Mouse (Mus musculus) limb, embryonic 13.5 days (tissue): Measurements from ENCODE around the gene Hist2h2aa2. TPM values are rescaled to one million over a fixed set of nuclear protein-coding genes. Genes with fewer than 3 reads are reported as not detected.
"Not testable (repeated sequence)": the region's sequence is repeated elsewhere in the genome, so short reads cannot be mapped to it uniquely, and the experiment has no call there.

Source experiments
- ATAC-seq: fragments of 200-750 bp; cut with Nextera tagmentation; 2 replicates; pipeline ENCODE4 v1.8.0; 2017; ENCODE audit warnings: low read depth, moderate number of reproducible peaks, moderate TSS enrichment; ENCODE audit not compliant: low FRiP score
- H3K27ac ChIP-seq: fragments of 300-500 bp; sonication (generic); 2 replicates; pipeline ENCODE4 v1.5.1; 2015; ENCODE audit warnings: inconsistent platforms, mild to moderate bottlenecking, moderate library complexity
- H3K27me3 ChIP-seq: fragments of 300-500 bp; sonication (generic); 2 replicates; pipeline ENCODE4 v1.6.1; 2015; ENCODE audit warnings: mild to moderate bottlenecking, inconsistent platforms
- H3K36me3 ChIP-seq: fragments of 300-500 bp; sonication (generic); 2 replicates; pipeline ENCODE4 v1.6.1; 2015; ENCODE audit warnings: inconsistent platforms, mild to moderate bottlenecking, moderate library complexity
- H3K4me1 ChIP-seq: fragments of 300-500 bp; sonication (generic); 2 replicates; pipeline ENCODE4 v1.6.1; 2015; ENCODE audit warnings: inconsistent platforms
- H3K4me2 ChIP-seq: fragments of 300-500 bp; sonication (generic); replicated peaks from 2 replicates; pipeline ENCODE4 v1.6.1; 2015; ENCODE audit warnings: inconsistent platforms, mild to moderate bottlenecking, moderate library complexity
- H3K4me3 ChIP-seq: fragments of 300-500 bp; sonication (generic); 2 replicates; pipeline ENCODE4 v1.5.1; 2015; ENCODE audit warnings: moderate library complexity, mild to moderate bottlenecking, inconsistent platforms
- H3K9ac ChIP-seq: fragments of 300-500 bp; sonication (generic); 2 replicates; pipeline ENCODE4 v1.6.1; 2015; ENCODE audit warnings: mild to moderate bottlenecking, inconsistent platforms
- H3K9me3 ChIP-seq: fragments of 300-500 bp; sonication (generic); 2 replicates; pipeline ENCODE4 v1.6.1; 2016; ENCODE audit warnings: inconsistent platforms
- WGBS: fragments of 180-500 bp; shearing (Covaris S2); methylation state at CpG from one replicate; pipeline ENCODE4 v1.1.7; 2015; 5-methylcytosine and 5-hydroxymethylcytosine counted together
- polyA plus RNA-seq: library from polyadenylated mRNA; unstranded; fragments of >200 nt; fragmentation: Nextera tagmentation; extraction: Ambion mirVana; gene quantifications from 2 replicates; pipeline ENCODE4 v1.2.1, GENCODE M21; 2015

Hist2h2aa2 gene
- polyA plus RNA-seq, 1 experiment from 2014 or later: 48.0 TPM

- Histone ChIP-seq H3K4me3 (peak overlapping the region; percentile 28), H3K36me3 (no peaks in the 10 kb centered on the region), H3K27ac (peak overlapping the region; percentile 85), H3K4me2 (peak overlapping the region; percentile 52), H3K9me3 (no peaks in the 10 kb centered on the region), H3K27me3 (no peaks in the 10 kb centered on the region), H3K9ac (peak overlapping the region; percentile 61), H3K4me1 (peaks cover 36% of the 10 kb centered on the region)
- 82% methylated on average over 9 of the region's 9 CpGs for WGBS
- no peak for ATAC-seq
These were observed 722 bp upstream of the Hist2h2aa2 start for GRCm38 (mm10) chr3:96240799-96241197.

DNA sequence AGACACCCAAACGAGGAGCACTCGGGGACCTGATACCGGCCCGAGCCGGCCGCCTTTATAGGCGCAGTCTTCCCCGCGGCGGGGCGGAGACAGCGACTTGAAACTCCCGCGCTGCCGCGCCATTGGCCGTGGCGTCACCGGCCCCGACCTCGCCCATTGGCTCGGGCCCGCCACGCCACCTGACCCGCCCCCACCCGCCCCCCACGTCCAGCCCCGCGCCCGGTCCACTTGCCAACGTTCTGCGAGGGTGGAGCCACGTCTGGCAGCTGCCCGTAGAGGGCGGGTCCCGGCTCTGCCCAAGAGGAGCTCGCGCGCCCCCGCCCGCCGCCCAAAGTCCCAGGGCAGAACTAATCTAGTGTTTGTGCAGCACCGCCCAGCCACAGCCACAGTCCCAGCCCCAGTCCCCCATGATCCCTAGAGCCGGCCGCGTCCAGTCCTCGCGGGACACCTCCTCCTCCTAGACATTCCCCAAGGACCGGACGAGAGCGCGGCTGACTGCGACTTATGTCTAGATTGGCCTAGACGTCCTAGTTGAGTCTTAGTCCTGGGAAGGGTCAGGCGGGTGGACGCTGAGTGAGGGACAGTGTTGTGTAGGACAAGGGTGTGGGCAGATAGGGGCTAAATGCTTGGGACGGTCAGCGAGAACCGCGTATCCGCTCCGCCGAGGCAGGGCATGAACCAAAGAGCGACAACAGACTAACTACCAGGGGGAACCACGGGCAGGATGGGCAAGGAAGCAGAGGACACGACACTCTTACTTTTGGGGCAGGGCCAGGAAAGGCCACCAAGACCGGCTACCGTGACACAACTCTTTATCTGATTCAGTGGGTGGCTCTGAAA is 902 bp downstream of the Hist2h2aa2 start, which contains the start of gene Hist2h3c2:
Gene Hist2h3c2 (minus strand): TSS at position 174 of the 840 bp plus-strand sequence.
- peak within 1 kb of the TSS; percentile 81 for H3K27ac ChIP-seq
- H3K4me3 ChIP-seq: peak within 1 kb of the TSS; percentile 49
- ATAC-seq: peak; percentile 89
- not testable (repeated sequence) for H3K36me3 ChIP-seq, H3K9me3 ChIP-seq, H3K27me3 ChIP-seq
- peak within 1 kb of the TSS; percentile 75 for H3K9ac ChIP-seq
- H3K4me1 ChIP-seq: peaks cover 30% of the 10 kb centered on the region
- WGBS: under 1% methylated on average over 17 of the region's 68 CpGs
- peak within 1 kb of the TSS; percentile 67 for H3K4me2 ChIP-seq

DNA sequence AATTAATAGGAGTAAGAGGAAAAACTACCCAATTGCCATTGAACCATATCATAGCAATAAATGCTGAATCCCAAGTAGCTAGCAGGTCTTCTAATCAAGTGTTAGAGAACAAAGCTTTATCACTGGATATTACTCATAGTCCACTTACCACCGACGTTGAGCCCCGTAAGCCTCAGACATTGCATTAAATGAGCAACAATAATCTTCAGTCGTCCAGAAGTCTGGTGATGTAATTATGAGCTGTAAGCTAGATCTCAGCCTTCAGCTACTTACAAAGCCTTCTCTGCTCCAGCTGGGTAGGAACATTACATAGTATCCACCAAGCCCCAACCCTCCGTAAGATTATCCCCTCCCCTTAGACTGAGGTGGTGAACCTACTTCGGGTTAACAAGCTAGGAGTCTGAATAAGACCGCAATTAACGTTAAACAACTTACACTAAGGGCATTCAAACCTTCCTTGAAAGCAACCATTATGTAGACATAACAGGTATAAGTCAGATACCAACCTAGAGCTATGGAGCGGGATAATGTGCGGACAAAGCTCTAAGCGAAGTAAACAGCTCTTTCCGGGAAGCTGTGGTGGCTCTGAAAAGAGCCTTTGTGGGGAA is 2.1 kb downstream of the Hist2h2aa2 start:
- peaks cover 24% of the 10 kb centered on the region for H3K4me1 ChIP-seq
- H3K4me2 ChIP-seq: peak overlapping the region; percentile 67
- peak overlapping the region; percentile 75 for H3K9ac ChIP-seq
- no peaks in the 10 kb centered on the region for H3K9me3 ChIP-seq
- H3K27me3 ChIP-seq: no peaks in the 10 kb centered on the region
- no peaks in the 10 kb centered on the region for H3K36me3 ChIP-seq
- WGBS: under 1% methylated on average over 12 of the region's 12 CpGs
- H3K4me3 ChIP-seq: peak overlapping the region; percentile 49
- ATAC-seq: no peak
- H3K27ac ChIP-seq: peak overlapping the region; percentile 81

DNA sequence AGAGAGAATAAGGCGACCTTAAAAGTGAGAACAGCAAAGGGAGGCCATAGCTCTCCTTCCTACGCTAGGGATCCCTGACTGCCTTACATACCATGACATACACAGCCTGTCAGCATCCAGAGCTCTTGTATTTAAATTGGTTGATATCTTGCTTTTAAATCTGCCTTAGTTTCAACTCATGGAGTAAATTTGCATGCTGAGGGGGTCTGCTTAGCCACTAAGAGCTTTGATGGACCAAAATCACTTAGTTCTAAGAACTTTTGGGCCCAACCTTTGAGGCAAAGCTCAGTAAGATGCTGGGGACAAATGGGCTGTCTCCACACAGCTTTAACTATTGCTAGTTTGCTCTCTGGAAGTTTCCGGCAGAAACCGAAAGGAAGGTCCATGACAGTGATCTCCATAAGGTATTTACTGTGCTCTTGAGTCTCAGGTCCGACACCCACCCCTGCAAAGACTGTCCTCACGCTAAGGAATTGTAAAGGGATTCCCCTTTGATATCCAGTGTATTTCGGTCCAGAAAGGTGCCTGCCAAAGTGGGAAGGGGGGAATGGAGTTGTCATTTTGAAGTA is 2.7 kb downstream of the Hist2h2aa2 start:
- Histone ChIP-seq H3K9me3 (no peaks in the 10 kb centered on the region), H3K27me3 (no peaks in the 10 kb centered on the region), H3K4me1 (peaks cover 24% of the 10 kb centered on the region), H3K4me3 (peak overlapping the region; percentile 49), H3K9ac (peak overlapping the region; percentile 75), H3K36me3 (no peaks in the 10 kb centered on the region), H3K4me2 (peak overlapping the region; percentile 67), H3K27ac (peak overlapping the region; percentile 79)
- ATAC-seq: no peak
- 21% methylated on average over 7 of the region's 7 CpGs for WGBS

- Histone ChIP-seq H3K27ac (peak overlapping the region; percentile 79; the same call in 1 of the 2 replicates), H3K27me3 (no peaks in the 10 kb centered on the region), H3K9ac (peak overlapping the region; percentile 75), H3K4me2 (peak overlapping the region; percentile 67), H3K4me3 (peak overlapping the region; percentile 49), H3K9me3 (no peaks in the 10 kb centered on the region), H3K36me3 (no peaks in the 10 kb centered on the region), H3K4me1 (peaks cover 24% of the 10 kb centered on the region)
- WGBS: 78% methylated on average over 4 of the region's 4 CpGs
- ATAC-seq: no peak
These were observed 3.2 kb downstream of the Hist2h2aa2 start for GRCm38 (mm10) chr3:96236834-96237334.

DNA sequence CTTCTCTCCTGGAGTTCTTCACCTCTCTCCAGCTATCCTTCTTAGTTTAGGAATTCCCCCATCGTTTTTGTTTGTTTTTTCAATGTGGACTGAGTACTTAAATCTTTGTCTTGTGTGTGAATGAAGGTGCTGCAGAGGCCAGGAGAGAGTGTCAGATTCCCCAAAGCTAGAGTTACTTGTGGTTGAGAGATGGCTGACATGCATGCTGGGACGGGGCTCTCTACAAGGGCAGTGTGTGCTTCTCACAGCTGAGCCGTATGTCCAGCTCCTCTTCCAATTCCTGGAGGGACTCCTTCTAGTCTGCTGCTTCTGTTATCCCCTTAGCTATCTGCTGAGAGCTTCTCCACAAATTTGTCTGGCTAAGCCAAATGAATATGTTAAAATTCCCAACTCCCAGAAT is 4.2 kb downstream of the Hist2h2aa2 start:
- no peak overlapping the region for H3K27ac ChIP-seq
- no peaks in the 10 kb centered on the region for H3K9me3 ChIP-seq
- 55% methylated on average over 3 of the region's 3 CpGs for WGBS
- H3K4me1 ChIP-seq: peaks cover 21% of the 10 kb centered on the region
- H3K9ac ChIP-seq: no peak overlapping the region
- no peaks in the 10 kb centered on the region for H3K27me3 ChIP-seq
- no peak overlapping the region for H3K4me3 ChIP-seq
- H3K4me2 ChIP-seq: no peak overlapping the region
- ATAC-seq: no peak
- no peaks in the 10 kb centered on the region for H3K36me3 ChIP-seq

DNA sequence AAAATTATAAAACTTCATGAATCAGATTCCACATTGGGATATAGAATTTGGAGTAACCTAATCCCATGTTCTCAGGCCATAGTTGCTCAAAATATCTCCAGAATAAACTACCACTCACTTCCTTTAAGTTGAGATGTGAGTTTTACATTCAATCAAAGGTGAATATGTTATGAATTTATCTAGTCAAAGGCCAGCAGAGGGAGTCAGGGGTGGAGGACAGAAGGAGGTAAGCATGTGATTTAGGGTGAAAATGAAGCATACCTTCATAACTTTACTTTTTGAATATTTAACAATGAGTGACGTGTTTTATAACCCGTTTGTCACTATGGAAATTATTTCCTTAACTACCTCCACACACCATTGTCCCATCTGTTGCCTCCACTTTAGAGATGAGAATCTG is 5.2 kb downstream of the Hist2h2aa2 start:
- Histone ChIP-seq H3K4me2 (no peak overlapping the region), H3K36me3 (no peaks in the 10 kb centered on the region), H3K4me3 (no peak overlapping the region), H3K4me1 (peaks cover 19% of the 10 kb centered on the region), H3K27me3 (no peaks in the 10 kb centered on the region), H3K27ac (no peak overlapping the region), H3K9me3 (no peaks in the 10 kb centered on the region), H3K9ac (no peak overlapping the region)
- ATAC-seq: no peak
- WGBS: 76% methylated on average over 2 of the region's 2 CpGs

DNA sequence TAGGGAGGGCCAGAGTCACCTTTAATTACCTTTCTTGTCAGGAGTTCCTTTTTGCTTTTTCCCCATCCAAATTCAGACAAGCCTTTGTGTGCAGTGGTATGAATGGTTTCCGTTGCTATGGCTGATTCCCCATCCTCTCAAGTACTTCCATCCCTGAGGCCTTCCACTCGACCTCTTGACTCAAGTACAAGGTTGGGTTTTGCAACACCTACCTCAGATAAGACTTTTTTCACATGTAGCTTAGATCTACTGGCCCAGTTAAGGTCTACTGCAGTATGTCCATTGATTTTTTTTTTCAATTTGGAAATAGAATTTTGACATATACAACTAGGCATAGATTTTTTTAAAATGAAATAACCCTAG is 8.3 kb downstream of the Hist2h2aa2 start:
- Histone ChIP-seq H3K27ac (no peak overlapping the region), H3K4me3 (no peak overlapping the region), H3K9ac (no peak overlapping the region), H3K4me2 (no peak overlapping the region), H3K4me1 (peaks cover 7% of the 10 kb centered on the region), H3K9me3 (no peaks in the 10 kb centered on the region), H3K27me3 (no peaks in the 10 kb centered on the region), H3K36me3 (no peaks in the 10 kb centered on the region)
- no peak for ATAC-seq
- 53% methylated on average over 2 of the region's 2 CpGs for WGBS

GRCm38 (mm10) chr3:96230910-96231757 is 8.9 kb downstream of the Hist2h2aa2 start:
- Histone ChIP-seq H3K4me3 (no peak overlapping the region), H3K4me1 (peaks cover 8% of the 10 kb centered on the region; the same call in 1 of the 2 replicates), H3K9me3 (no peaks in the 10 kb centered on the region), H3K9ac (no peak overlapping the region), H3K4me2 (no peak overlapping the region), H3K27ac (no peak overlapping the region), H3K27me3 (no peaks in the 10 kb centered on the region), H3K36me3 (no peaks in the 10 kb centered on the region)
- no peak for ATAC-seq
- WGBS: 69% methylated on average over 4 of the region's 4 CpGs

DNA sequence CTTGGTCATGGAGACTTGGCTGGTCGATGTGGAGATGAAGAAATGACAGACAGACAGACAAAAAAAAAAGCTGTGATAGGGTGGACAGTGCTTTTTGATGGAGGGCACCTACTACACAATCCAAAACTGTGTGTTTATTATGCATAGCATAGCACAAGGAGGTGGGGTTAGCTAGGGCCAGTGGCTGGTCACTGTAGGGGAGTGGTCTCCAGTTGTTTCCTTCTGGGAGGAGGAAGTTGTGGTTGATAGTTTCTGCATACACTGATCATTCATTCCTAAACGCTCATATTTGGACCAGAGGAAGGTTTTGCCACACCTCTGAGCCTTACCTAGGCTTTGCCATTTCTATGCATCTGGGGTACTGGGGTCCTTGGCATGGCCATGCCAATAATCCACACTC is 9.7 kb downstream of the Hist2h2aa2 start:
- ATAC-seq: no peak
- H3K4me2 ChIP-seq: no peak overlapping the region
- no peak overlapping the region for H3K27ac ChIP-seq
- no peak overlapping the region for H3K9ac ChIP-seq
- WGBS: 79% methylated on average over 2 of the region's 2 CpGs
- peaks cover 9% of the 10 kb centered on the region; the same call in 1 of the 2 replicates for H3K4me1 ChIP-seq
- no peaks in the 10 kb centered on the region for H3K9me3 ChIP-seq
- no peaks in the 10 kb centered on the region for H3K36me3 ChIP-seq
- H3K27me3 ChIP-seq: no peaks in the 10 kb centered on the region
- H3K4me3 ChIP-seq: no peak overlapping the region

- H3K4me1 ChIP-seq: peaks cover 9% of the 10 kb centered on the region; the same call in 1 of the 2 replicates
- H3K4me3 ChIP-seq: no peak overlapping the region
- no peak overlapping the region for H3K4me2 ChIP-seq
- no peak overlapping the region for H3K9ac ChIP-seq
- H3K36me3 ChIP-seq: no peaks in the 10 kb centered on the region
- no peak for ATAC-seq
- no peaks in the 10 kb centered on the region for H3K9me3 ChIP-seq
- H3K27me3 ChIP-seq: no peaks in the 10 kb centered on the region
- H3K27ac ChIP-seq: no peak overlapping the region
- WGBS: 60% methylated on average over 2 of the region's 2 CpGs
These were observed 11.2 kb downstream of the Hist2h2aa2 start for GRCm38 (mm10) chr3:96228828-96229227.
